Mouse (Mus musculus) forebrain, postnatal 0 days (tissue): ENCODE measurements around the gene Sorcs2. TPM values are rescaled to one million over a fixed set of nuclear protein-coding genes. Genes with fewer than 3 reads are reported as not detected.

Source experiments
- ATAC-seq: fragments of 200-750 bp; cut with Nextera tagmentation; 2 replicates; pipeline ENCODE4 v1.8.0; 2017; ENCODE audit warnings: mild to moderate bottlenecking, moderate library complexity
- DNase-seq: peaks from one replicate; pipeline ENCODE4 v3.0.0-alpha.2; 2015
- H3K27ac ChIP-seq: fragments of 300-500 bp; sonication (generic); 2 replicates; pipeline ENCODE4 v1.5.1; 2014; ENCODE audit warnings: low read depth, mild to moderate bottlenecking, antibody characterized with exemption, low read length, moderate library complexity, mixed read lengths
- H3K27me3 ChIP-seq: fragments of 300-500 bp; sonication (generic); 2 replicates; pipeline ENCODE4 v1.6.1; 2014; ENCODE audit warnings: mild to moderate bottlenecking, low read length, mixed read lengths; ENCODE audit not compliant: insufficient read depth
- H3K36me3 ChIP-seq: fragments of 300-500 bp; sonication (generic); 2 replicates; pipeline ENCODE4 v1.6.1; 2014; ENCODE audit warnings: mild to moderate bottlenecking, moderate library complexity; ENCODE audit not compliant: insufficient read depth
- H3K4me1 ChIP-seq: fragments of 300-500 bp; sonication (generic); 2 replicates; pipeline ENCODE4 v1.6.1; 2014; ENCODE audit warnings: antibody characterized with exemption; ENCODE audit not compliant: insufficient read depth
- H3K4me2 ChIP-seq: fragments of 300-500 bp; sonication (generic); 2 replicates; pipeline ENCODE4 v1.6.1; 2014; ENCODE audit warnings: low read depth, mild to moderate bottlenecking, moderate library complexity
- H3K4me3 ChIP-seq: fragments of 300-500 bp; sonication (generic); 2 replicates; pipeline ENCODE4 v1.5.1; 2014; ENCODE audit warnings: low read depth, low read length, mixed read lengths
- H3K9ac ChIP-seq: fragments of 300-500 bp; sonication (generic); 2 replicates; pipeline ENCODE4 v1.6.1; 2014; ENCODE audit warnings: mild to moderate bottlenecking
- H3K9me3 ChIP-seq: fragments of 300-500 bp; sonication (generic); 2 replicates; pipeline ENCODE4 v1.6.1; 2016; ENCODE audit warnings: low read length
- CTCF ChIP-seq: sonication (generic); IDR thresholded peaks from 2 replicates; pipeline ENCODE4 v1.5.1; 2016; ENCODE audit warnings: antibody characterized with exemption, control low read depth, low read depth
- WGBS: fragments of 180-500 bp; shearing (Covaris S2); extraction: QIAGEN DNeasy Blood & Tissue Kit; methylation state at CpG from one replicate; pipeline ENCODE4 v1.1.7; 2014; 5-methylcytosine and 5-hydroxymethylcytosine counted together
- polyA plus RNA-seq: library from polyadenylated mRNA; unstranded; fragments of >200 nt; fragmentation: Nextera tagmentation; extraction: Ambion mirVana; gene quantifications from 2 replicates; pipeline ENCODE4 v1.2.1, GENCODE M21; 2015
- total RNA-seq: library from RNA; depleted of rRNA; stranded (reverse); fragments of >200 nt; gene quantifications from 2 replicates; pipeline ENCODE4 v1.2.3, GENCODE M21; 2014

The Sorcs2 gene
- total and polyA plus RNA-seq, 2 experiments from 2014 or later, result 10.0 to 29.8 TPM

DNA sequence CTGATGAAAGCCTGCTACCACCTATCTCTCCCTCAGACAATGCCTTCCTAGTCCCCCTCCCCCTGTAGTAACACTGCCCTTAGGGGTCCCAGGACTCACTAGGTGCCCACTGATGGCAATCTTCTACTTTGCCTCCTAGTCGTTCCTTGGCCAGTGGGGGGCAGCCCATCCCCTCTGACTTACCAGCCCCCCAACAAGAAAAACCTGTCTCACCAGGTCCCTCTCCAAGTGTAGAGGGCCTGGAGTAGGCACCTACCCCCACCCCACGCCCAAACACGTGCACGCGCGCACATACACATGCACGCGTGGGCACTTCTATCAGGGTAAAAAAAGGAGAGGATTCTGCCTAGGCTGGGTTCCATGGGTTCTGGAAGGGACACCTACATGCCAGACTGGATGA lies 77.3 kb downstream of the Sorcs2 start:
- Histone ChIP-seq H3K4me1 (no peaks in the 10 kb centered on the region), H3K36me3 (no peaks in the 10 kb centered on the region), H3K4me3 (no peak overlapping the region), H3K27ac (no peak overlapping the region), H3K27me3 (no peaks in the 10 kb centered on the region), H3K9ac (no peak overlapping the region), H3K9me3 (no peaks in the 10 kb centered on the region), H3K4me2 (no peak overlapping the region)
- no peak for DNase-seq
- 92% methylated on average over 8 of the region's 8 CpGs for WGBS
- no peak for ATAC-seq
- TF ChIP-seq CTCF, result no peak

DNA sequence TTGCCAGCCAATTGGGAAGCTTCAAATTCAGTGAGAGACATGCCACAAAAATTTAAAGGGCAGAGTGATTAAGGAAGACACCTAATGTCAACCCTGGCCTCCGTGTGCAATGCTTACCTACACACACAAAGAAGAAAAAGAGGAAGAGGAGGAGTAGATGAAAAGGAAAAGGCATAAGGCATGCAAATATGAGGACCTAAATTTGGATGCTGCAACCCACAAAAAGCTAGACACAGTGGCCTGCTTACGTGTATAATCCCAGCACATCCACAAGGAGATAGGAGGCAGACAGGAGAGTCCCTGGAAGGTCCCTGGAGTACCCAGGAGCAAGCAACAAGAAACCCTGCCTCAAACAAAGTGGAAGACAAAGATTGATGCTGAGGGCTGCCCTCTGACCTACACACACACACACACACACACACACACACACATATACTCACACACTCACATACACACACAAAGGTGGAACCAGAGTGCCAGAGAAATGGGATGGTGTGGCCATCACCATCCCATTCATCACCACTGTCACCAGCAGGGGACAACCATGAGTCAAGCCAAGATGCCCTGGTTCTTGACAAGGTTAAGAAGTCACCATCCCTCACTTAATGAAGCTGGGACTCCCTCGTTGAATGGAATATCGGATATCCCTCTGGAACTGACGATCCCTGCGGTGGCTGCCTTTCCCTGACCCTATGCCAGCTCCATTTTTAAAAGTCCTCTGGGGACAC lies 80.1 kb downstream of the Sorcs2 start:
- TF ChIP-seq CTCF, result peak; percentile 35
- Histone ChIP-seq H3K9ac (no peak overlapping the region), H3K27ac (no peak overlapping the region), H3K4me3 (no peak overlapping the region), H3K9me3 (no peaks in the 10 kb centered on the region), H3K27me3 (no peaks in the 10 kb centered on the region), H3K4me1 (peaks cover 4% of the 10 kb centered on the region; the same call in 1 of the 2 replicates), H3K36me3 (no peaks in the 10 kb centered on the region), H3K4me2 (no peak overlapping the region)
- ATAC-seq (no peak), DNase-seq (no peak)
- WGBS, result 77% methylated on average over 6 of the region's 6 CpGs

DNA sequence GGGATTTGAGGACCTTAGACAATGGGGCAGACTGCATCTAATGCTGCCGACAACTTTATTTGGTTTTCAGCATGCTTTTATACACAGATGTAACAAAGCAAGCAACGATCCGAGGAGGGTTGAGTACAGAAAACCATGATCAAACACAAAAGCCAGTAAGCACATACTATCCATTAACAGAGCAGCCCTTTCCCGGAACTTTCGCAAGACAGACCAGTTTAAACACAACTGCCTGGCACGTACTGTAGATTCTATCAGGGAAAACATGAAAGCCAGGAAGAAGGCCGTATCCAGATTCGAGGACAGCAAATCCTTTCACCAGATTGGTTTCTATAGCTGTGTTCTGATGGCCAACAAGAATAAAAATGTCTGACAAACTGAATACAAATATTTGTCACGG lies 82.8 kb downstream of the Sorcs2 start:
- DNase-seq, result no peak

DNA sequence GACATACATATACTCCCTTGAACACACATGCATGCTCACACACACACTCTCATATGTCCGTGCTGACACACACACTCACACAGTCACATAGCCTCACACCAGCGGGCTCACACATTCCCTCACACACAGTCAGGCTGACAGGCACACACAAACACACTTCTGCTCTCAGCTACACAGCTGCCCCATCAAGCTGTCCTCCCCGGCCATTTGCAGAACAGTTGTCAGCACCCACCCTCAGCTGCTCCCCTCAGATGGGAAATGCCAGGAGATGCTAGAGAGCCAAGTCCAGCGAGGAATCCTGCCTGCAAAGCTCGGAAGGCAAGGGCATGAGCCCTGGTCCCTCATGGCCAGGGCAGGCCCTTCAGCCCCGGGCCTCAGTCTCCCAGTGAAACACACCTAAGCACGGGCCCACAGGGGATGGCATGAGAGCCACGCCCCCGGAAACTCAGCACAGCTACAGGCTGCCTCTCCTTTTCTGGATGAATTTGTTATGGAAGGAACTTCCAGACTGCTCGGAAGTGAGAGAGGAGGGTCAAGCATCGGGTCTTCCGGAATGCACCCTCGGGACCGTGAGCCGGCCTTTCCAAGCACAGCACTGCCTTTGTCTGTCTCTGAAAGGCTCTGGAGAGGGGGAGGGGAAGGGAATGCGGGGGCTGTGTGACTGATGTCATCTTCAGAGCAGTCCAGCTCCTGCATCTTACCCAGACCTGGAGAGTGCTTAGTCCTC lies 84.4 kb downstream of the Sorcs2 start:
- peak; percentile 67 for DNase-seq
- peak overlapping the region; percentile 41; the same call in 1 of the 2 replicates for H3K27ac ChIP-seq

More for the DNA sequence above, 82.8 kb downstream of the Sorcs2 start:
- 77% methylated on average over 9 of the region's 9 CpGs for WGBS
- no peak for ATAC-seq
- H3K36me3 ChIP-seq, result no peaks in the 10 kb centered on the region
- peaks cover 4% of the 10 kb centered on the region; the same call in 1 of the 2 replicates for H3K4me1 ChIP-seq
- no peak for TF ChIP-seq CTCF
- no peak overlapping the region for H3K4me3 ChIP-seq
- H3K27me3 ChIP-seq, result no peaks in the 10 kb centered on the region
- no peaks in the 10 kb centered on the region for H3K9me3 ChIP-seq
- H3K9ac ChIP-seq, result no peak overlapping the region
- H3K4me2 ChIP-seq, result no peak overlapping the region
- H3K27ac ChIP-seq, result no peak overlapping the region

DNA sequence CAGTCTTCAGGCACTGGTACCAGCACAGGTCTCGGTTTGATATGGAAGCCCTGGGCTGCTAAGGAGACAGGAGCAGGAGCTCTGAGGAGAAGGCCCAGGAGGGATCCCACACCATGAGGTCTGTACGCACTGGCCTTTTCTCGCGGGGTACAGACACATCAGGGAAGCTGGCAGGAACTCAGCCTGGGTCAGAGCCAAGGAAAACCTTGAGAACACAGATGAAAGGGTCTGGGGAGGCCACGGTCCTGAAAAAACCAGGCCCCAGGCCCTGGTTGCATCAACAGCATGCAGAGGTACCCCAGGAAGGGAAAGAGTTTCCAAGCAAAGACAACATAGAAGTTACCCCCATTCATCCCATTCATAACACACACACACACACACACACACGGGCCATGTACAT lies 85.0 kb downstream of the Sorcs2 start:
- 47% methylated on average over 6 of the region's 6 CpGs for WGBS
- ATAC-seq, result no peak
- Histone ChIP-seq H3K4me2 (no peak overlapping the region), H3K36me3 (no peaks in the 10 kb centered on the region), H3K9ac (no peak overlapping the region), H3K4me1 (peaks cover 4% of the 10 kb centered on the region; the same call in 1 of the 2 replicates), H3K27me3 (no peaks in the 10 kb centered on the region), H3K27ac (no peak overlapping the region), H3K4me3 (no peak overlapping the region), H3K9me3 (no peaks in the 10 kb centered on the region)
- TF ChIP-seq CTCF, result no peak
- no peak for DNase-seq

More for the DNA sequence above, 84.4 kb downstream of the Sorcs2 start:
- peak; percentile 84 for ATAC-seq
- Histone ChIP-seq H3K4me3 (no peak overlapping the region), H3K36me3 (no peaks in the 10 kb centered on the region), H3K9ac (no peak overlapping the region), H3K27me3 (no peaks in the 10 kb centered on the region), H3K4me1 (peaks cover 4% of the 10 kb centered on the region; the same call in 1 of the 2 replicates), H3K4me2 (no peak overlapping the region), H3K9me3 (no peaks in the 10 kb centered on the region)
- no peak for TF ChIP-seq CTCF
- 18% methylated on average over 16 of the region's 16 CpGs for WGBS

DNA sequence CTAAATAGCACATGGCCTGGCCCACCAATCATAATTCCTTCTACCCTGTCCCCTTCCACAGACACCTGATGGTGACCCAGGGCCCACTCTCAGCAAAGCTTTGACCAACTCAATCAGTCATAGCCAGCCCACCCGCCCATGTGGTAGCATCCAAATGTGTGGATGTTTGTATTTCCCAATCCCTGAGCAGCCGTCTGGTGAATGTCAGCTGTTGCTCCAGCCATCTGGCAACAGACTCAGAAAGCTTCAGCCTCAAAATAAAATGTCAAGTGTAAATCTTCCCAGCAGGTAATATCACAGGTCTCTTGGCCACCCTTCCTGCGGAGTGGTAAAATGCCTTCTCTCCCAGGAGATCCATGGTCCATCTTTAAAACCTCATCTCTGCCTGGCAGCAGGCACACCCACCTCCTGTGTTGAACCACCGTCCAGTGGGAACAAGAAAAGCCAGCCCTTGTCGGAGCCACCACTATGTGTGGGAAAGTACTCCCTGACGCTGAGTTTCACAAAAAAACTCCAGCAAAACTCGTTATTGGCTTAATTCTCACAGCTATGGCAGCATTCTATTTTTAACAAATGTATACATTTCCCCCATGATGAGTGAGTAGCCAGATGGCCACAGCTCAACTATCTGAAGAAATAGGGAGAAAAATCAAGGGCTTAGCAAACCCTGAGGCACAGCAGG lies 93.5 kb downstream of the Sorcs2 start:
- H3K9me3 ChIP-seq, result no peaks in the 10 kb centered on the region
- no peak for TF ChIP-seq CTCF
- H3K4me2 ChIP-seq, result no peak overlapping the region
- H3K27ac ChIP-seq, result peak overlapping the region; percentile 40; the same call in 1 of the 2 replicates
- no peaks in the 10 kb centered on the region for H3K4me1 ChIP-seq
- H3K27me3 ChIP-seq, result no peaks in the 10 kb centered on the region
- 47% methylated on average over 7 of the region's 7 CpGs for WGBS
- H3K9ac ChIP-seq, result no peak overlapping the region
- no peak overlapping the region for H3K4me3 ChIP-seq
- H3K36me3 ChIP-seq, result no peaks in the 10 kb centered on the region
- ATAC-seq (peak; percentile 47; the same call in 1 of the 2 replicates), DNase-seq (peak; percentile 59)

DNA sequence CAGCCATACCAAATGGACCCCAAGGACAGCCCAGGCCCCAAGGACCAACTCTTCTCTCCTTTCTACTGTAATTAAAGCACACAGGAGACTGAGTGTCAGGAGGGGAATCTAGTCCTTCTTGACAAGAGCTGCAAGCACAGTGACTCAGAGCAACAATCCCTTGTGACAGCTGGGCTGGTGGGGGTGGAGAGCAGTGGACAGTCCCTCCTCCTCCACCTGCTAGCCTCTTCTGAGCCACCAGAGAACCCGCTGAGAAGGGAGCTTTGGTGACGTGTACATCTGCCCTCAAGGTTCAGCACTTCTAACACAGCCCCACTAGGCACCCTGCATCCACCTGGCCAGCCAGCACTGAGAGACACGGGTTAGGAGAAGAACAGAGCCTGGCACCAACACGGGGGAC lies 96.8 kb downstream of the Sorcs2 start:
- DNase-seq (no peak), ATAC-seq (no peak)
- no peak overlapping the region for H3K27ac ChIP-seq
- H3K4me1 ChIP-seq, result no peaks in the 10 kb centered on the region
- H3K36me3 ChIP-seq, result no peaks in the 10 kb centered on the region
- no peak overlapping the region for H3K4me2 ChIP-seq
- H3K27me3 ChIP-seq, result no peaks in the 10 kb centered on the region
- 66% methylated on average over 4 of the region's 4 CpGs for WGBS
- no peaks in the 10 kb centered on the region for H3K9me3 ChIP-seq
- H3K9ac ChIP-seq, result no peak overlapping the region
- TF ChIP-seq CTCF, result no peak
- H3K4me3 ChIP-seq, result no peak overlapping the region
